Mouse (Mus musculus) intestine, embryonic 15.5 days (tissue): ENCODE data around the gene Gm10985. TPM values are rescaled to one million over a fixed set of nuclear protein-coding genes. Genes with fewer than 3 reads are reported as not detected.

Experiments
- ATAC-seq: fragments of 200-750 bp; cut with Nextera tagmentation; 2 replicates; pipeline ENCODE4 v1.8.0; 2017; ENCODE audit warnings: moderate TSS enrichment, moderate library complexity
- H3K27ac ChIP-seq: fragments of 300-500 bp; sonication (generic); 2 replicates; pipeline ENCODE4 v1.5.1; 2015; ENCODE audit warnings: mild to moderate bottlenecking, inconsistent platforms
- H3K27me3 ChIP-seq: fragments of 300-500 bp; sonication (generic); replicated peaks from 2 replicates; pipeline ENCODE4 v1.6.1; 2015; ENCODE audit warnings: inconsistent platforms
- H3K36me3 ChIP-seq: fragments of 300-500 bp; sonication (generic); 2 replicates; pipeline ENCODE4 v1.6.1; 2015; ENCODE audit warnings: inconsistent platforms
- H3K4me1 ChIP-seq: fragments of 300-500 bp; sonication (generic); replicated peaks from 2 replicates; pipeline ENCODE4 v1.6.1; 2015; ENCODE audit warnings: inconsistent platforms
- H3K4me2 ChIP-seq: fragments of 300-500 bp; sonication (generic); replicated peaks from 2 replicates; pipeline ENCODE4 v1.6.1; 2015; ENCODE audit warnings: mild to moderate bottlenecking, inconsistent platforms
- H3K4me3 ChIP-seq: fragments of 300-500 bp; sonication (generic); replicated peaks from 2 replicates; pipeline ENCODE4 v1.5.1; 2015; ENCODE audit warnings: inconsistent platforms
- H3K9ac ChIP-seq: fragments of 300-500 bp; sonication (generic); 2 replicates; pipeline ENCODE4 v1.6.1; 2015; ENCODE audit warnings: inconsistent platforms
- H3K9me3 ChIP-seq: fragments of 300-500 bp; sonication (generic); 2 replicates; pipeline ENCODE4 v1.6.1; 2016; ENCODE audit warnings: inconsistent platforms
- WGBS: fragments of 180-500 bp; shearing (Covaris S2); methylation state at CpG from one replicate; pipeline ENCODE4 v1.1.7; 2015; 5-methylcytosine and 5-hydroxymethylcytosine counted together
- polyA plus RNA-seq: library from polyadenylated mRNA; unstranded; fragments of >200 nt; fragmentation: Nextera tagmentation; extraction: Ambion mirVana; gene quantifications from 2 replicates; pipeline ENCODE4 v1.2.1, GENCODE M21; 2015

The Gm10985 gene
- polyA plus RNA-seq, result not detected in 2 replicates

- Histone ChIP-seq H3K4me1 (no peaks in the 10 kb centered on the region), H3K9me3 (no peaks in the 10 kb centered on the region), H3K36me3 (no peaks in the 10 kb centered on the region), H3K27ac (no peak within 1 kb of the TSS), H3K4me3 (no peak within 1 kb of the TSS), H3K9ac (no peak within 1 kb of the TSS), H3K27me3 (no peaks in the 10 kb centered on the region), H3K4me2 (no peak within 1 kb of the TSS)
- 85% methylated on average over 2 of the region's 2 CpGs for WGBS
- no peak for ATAC-seq
Measured at GRCm38 (mm10) chr3:53844786-53845185, at the start of gene Gm10985. Gm10985 (plus strand) TSS chr3:53845086.

- no peak overlapping the region for H3K9ac ChIP-seq
- 94% methylated on average over 1 of the region's 1 CpGs for WGBS
- H3K4me1 ChIP-seq, result no peaks in the 10 kb centered on the region
- H3K4me2 ChIP-seq, result no peak overlapping the region
- no peak overlapping the region for H3K4me3 ChIP-seq
- ATAC-seq, result no peak
- no peaks in the 10 kb centered on the region for H3K27me3 ChIP-seq
- H3K9me3 ChIP-seq, result no peaks in the 10 kb centered on the region
- no peak overlapping the region for H3K27ac ChIP-seq
- H3K36me3 ChIP-seq, result no peaks in the 10 kb centered on the region
Measured at GRCm38 (mm10) chr3:53796933-53797332, 48.0 kb upstream of the Gm10985 start.

- no peaks in the 10 kb centered on the region for H3K27me3 ChIP-seq
- H3K4me2 ChIP-seq, result no peak overlapping the region
- H3K9ac ChIP-seq, result no peak overlapping the region
- no peaks in the 10 kb centered on the region for H3K36me3 ChIP-seq
- no peaks in the 10 kb centered on the region for H3K9me3 ChIP-seq
- no peaks in the 10 kb centered on the region for H3K4me1 ChIP-seq
- no peak overlapping the region for H3K27ac ChIP-seq
- ATAC-seq, result no peak
- no peak overlapping the region for H3K4me3 ChIP-seq
- 69% methylated on average over 2 of the region's 2 CpGs for WGBS
Measured at GRCm38 (mm10) chr3:53799671-53800070, 45.2 kb upstream of the Gm10985 start.

GRCm38 (mm10) chr3:53813421-53813977 is 31.4 kb upstream of the Gm10985 start:
- WGBS, result 48% methylated on average over 7 of the region's 7 CpGs

GRCm38 (mm10) chr3:53834238-53834637 is 10.6 kb upstream of the Gm10985 start:
- Histone ChIP-seq H3K4me2 (no peak overlapping the region), H3K36me3 (no peaks in the 10 kb centered on the region), H3K27ac (no peak overlapping the region), H3K9me3 (no peaks in the 10 kb centered on the region), H3K4me1 (no peaks in the 10 kb centered on the region), H3K4me3 (no peak overlapping the region), H3K27me3 (no peaks in the 10 kb centered on the region), H3K9ac (no peak overlapping the region)
- WGBS, result 80% methylated on average over 2 of the region's 2 CpGs
- no peak for ATAC-seq

More at GRCm38 (mm10) chr3:53813421-53813977, 31.4 kb upstream of the Gm10985 start:
- no peak for ATAC-seq
- Histone ChIP-seq H3K9ac (no peak overlapping the region), H3K36me3 (no peaks in the 10 kb centered on the region), H3K9me3 (no peaks in the 10 kb centered on the region), H3K27ac (no peak overlapping the region), H3K4me2 (no peak overlapping the region), H3K4me3 (no peak overlapping the region), H3K27me3 (no peaks in the 10 kb centered on the region; the same call in 1 of the 2 replicates), H3K4me1 (no peaks in the 10 kb centered on the region)

- H3K27me3 ChIP-seq, result no peaks in the 10 kb centered on the region
- no peak for ATAC-seq
- no peak overlapping the region for H3K4me2 ChIP-seq
- no peak overlapping the region for H3K27ac ChIP-seq
- H3K4me3 ChIP-seq, result no peak overlapping the region
- WGBS, result 53% methylated on average over 7 of the region's 7 CpGs
- H3K9me3 ChIP-seq, result no peaks in the 10 kb centered on the region
- H3K4me1 ChIP-seq, result no peaks in the 10 kb centered on the region
- H3K9ac ChIP-seq, result no peak overlapping the region
- H3K36me3 ChIP-seq, result no peaks in the 10 kb centered on the region
Measured at GRCm38 (mm10) chr3:53846206-53846928, 1.5 kb downstream of the Gm10985 start.

GRCm38 (mm10) chr3:53847726-53848125 is 2.8 kb downstream of the Gm10985 start:
- ATAC-seq, result no peak

GRCm38 (mm10) chr3:53848262-53848661 is 3.4 kb downstream of the Gm10985 start:
- H3K36me3 ChIP-seq, result no peaks in the 10 kb centered on the region
- 78% methylated on average over 11 of the region's 11 CpGs for WGBS
- no peak overlapping the region for H3K4me2 ChIP-seq
- H3K27me3 ChIP-seq, result no peaks in the 10 kb centered on the region
- H3K4me1 ChIP-seq, result no peaks in the 10 kb centered on the region
- ATAC-seq, result no peak
- H3K9me3 ChIP-seq, result no peaks in the 10 kb centered on the region
- no peak overlapping the region for H3K9ac ChIP-seq
- H3K4me3 ChIP-seq, result no peak overlapping the region
- no peak overlapping the region for H3K27ac ChIP-seq

More at GRCm38 (mm10) chr3:53847726-53848125, 2.8 kb downstream of the Gm10985 start:
- H3K4me2 ChIP-seq, result no peak overlapping the region
- H3K9ac ChIP-seq, result no peak overlapping the region
- no peaks in the 10 kb centered on the region for H3K36me3 ChIP-seq
- 68% methylated on average over 4 of the region's 4 CpGs for WGBS
- H3K27ac ChIP-seq, result no peak overlapping the region
- no peaks in the 10 kb centered on the region for H3K27me3 ChIP-seq
- H3K9me3 ChIP-seq, result no peaks in the 10 kb centered on the region
- no peak overlapping the region for H3K4me3 ChIP-seq
- no peaks in the 10 kb centered on the region for H3K4me1 ChIP-seq

- Histone ChIP-seq H3K9ac (no peak overlapping the region), H3K27me3 (no peaks in the 10 kb centered on the region), H3K4me2 (no peak overlapping the region), H3K36me3 (peaks cover 4% of the 10 kb centered on the region; the same call in 1 of the 2 replicates), H3K9me3 (no peaks in the 10 kb centered on the region), H3K4me3 (no peak overlapping the region), H3K4me1 (no peaks in the 10 kb centered on the region), H3K27ac (no peak overlapping the region)
- WGBS, result 87% methylated on average over 4 of the region's 4 CpGs
- no peak for ATAC-seq
Measured at GRCm38 (mm10) chr3:53854261-53854660, 9.4 kb downstream of the Gm10985 start.

GRCm38 (mm10) chr3:53854831-53855230 is 9.9 kb downstream of the Gm10985 start:
- Histone ChIP-seq H3K4me1 (no peaks in the 10 kb centered on the region), H3K4me3 (no peak overlapping the region), H3K9ac (no peak overlapping the region), H3K4me2 (no peak overlapping the region), H3K9me3 (no peaks in the 10 kb centered on the region), H3K27ac (no peak overlapping the region), H3K36me3 (peaks cover 4% of the 10 kb centered on the region; the same call in 1 of the 2 replicates), H3K27me3 (no peaks in the 10 kb centered on the region)
- 88% methylated on average over 3 of the region's 3 CpGs for WGBS
- ATAC-seq, result no peak

- Histone ChIP-seq H3K4me2 (peak within 1 kb of the TSS; percentile 66), H3K9ac (peak within 1 kb of the TSS; percentile 69), H3K4me1 (peaks cover 4% of the 10 kb centered on the region; the same call in 1 of the 2 replicates), H3K27ac (no peak within 1 kb of the TSS), H3K36me3 (peaks cover 6% of the 10 kb centered on the region; the same call in 1 of the 2 replicates), H3K4me3 (peak within 1 kb of the TSS; percentile 78), H3K9me3 (no peaks in the 10 kb centered on the region), H3K27me3 (no peaks in the 10 kb centered on the region)
- ATAC-seq, result peak; percentile 100
- WGBS, result under 1% methylated on average over 58 of the region's 58 CpGs
Measured at GRCm38 (mm10) chr3:53863383-53864220, 18.7 kb downstream of the Gm10985 start, which contains the start of gene Ufm1. Ufm1 (minus strand) TSS chr3:53863830.

- Histone ChIP-seq H3K4me2 (no peak overlapping the region), H3K4me3 (no peak overlapping the region), H3K4me1 (no peaks in the 10 kb centered on the region), H3K9me3 (no peaks in the 10 kb centered on the region), H3K27me3 (no peaks in the 10 kb centered on the region), H3K27ac (no peak overlapping the region), H3K9ac (no peak overlapping the region), H3K36me3 (no peaks in the 10 kb centered on the region)
- 69% methylated on average over 4 of the region's 4 CpGs for WGBS
- ATAC-seq, result no peak
Measured at GRCm38 (mm10) chr3:53868212-53868611, 23.3 kb downstream of the Gm10985 start.
